Mouse (Mus musculus) 3T3-L1 (cell line): Measurements from ENCODE around the gene Dmrtc1c1.
"Not testable (repeated sequence)": the region's sequence is repeated elsewhere in the genome, so short reads cannot be mapped to it uniquely, and the experiment has no call there.

ENCODE experiments used
- DNase-seq: peaks from one replicate; pipeline ENCODE4 v3.0.0-alpha.2; 2015; ENCODE audit warnings: low read depth, low spot score

The Dmrtc1c1 gene

DNA sequence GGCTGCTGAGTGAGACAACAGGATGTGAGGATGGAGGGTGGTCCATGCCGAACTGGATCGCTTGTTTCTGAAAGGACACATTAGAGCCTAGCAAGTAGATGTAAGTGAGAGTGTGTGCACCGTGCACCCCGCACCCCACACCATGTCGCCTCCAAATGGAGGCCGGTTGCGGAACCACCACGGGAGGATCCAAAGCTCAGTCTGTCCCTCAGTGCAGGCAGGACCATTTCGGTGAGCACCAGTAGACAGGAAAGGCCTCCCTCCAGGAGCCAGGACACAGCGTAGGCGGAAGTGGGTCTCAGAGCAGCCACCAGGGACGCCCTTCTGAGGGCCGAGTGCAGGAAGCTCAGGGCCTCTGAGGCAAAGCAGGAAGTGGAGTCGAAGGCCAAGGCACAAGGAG, at the start of gene Dmrtc1c1:
Gene Dmrtc1c1, plus strand, starts transcription at position 301 of the 400 bp plus-strand sequence.
- not testable (repeated sequence) for DNase-seq

DNA sequence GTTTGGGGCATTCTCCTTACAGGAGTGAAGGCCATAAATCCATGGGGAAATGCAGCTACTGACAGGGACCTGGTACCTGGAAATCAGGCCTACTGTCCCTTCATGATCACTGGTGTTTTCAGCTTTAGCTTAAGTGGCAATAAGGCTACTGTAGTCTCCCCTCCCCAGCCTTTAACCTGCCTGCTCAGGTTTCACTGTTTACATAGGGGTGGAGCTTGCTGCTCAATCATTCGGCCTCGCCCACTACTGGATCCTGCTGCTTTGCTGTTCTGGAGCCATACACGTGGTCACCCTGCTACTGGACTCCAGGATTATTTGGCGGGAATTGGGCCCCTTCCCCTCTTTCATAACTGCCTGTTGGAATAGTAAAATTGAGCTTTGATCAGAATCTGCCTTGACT, 36.9 kb upstream of the Dmrtc1c1 start:
- no peak for DNase-seq

DNA sequence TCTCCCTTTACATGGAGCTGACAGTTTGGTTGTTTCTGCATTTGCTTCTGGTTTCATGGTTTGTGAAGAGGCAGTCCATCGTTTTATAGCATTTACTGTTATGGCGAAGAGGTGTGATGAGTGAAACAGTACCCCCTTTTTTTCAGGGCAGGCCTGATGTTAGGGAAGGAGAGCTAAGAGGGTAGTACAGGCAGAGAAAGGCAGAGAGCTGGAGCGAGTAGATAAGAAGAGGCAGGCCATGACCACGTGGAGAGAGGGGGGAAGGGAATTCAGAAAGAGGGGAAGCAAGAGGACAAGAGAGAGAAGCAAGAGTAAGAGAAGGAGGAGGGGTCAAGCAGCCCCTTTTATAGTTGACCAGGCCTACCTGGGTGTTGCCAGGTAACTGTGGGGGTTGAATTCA, 9.5 kb downstream of the Dmrtc1c1 start:
- DNase-seq: no peak

DNA sequence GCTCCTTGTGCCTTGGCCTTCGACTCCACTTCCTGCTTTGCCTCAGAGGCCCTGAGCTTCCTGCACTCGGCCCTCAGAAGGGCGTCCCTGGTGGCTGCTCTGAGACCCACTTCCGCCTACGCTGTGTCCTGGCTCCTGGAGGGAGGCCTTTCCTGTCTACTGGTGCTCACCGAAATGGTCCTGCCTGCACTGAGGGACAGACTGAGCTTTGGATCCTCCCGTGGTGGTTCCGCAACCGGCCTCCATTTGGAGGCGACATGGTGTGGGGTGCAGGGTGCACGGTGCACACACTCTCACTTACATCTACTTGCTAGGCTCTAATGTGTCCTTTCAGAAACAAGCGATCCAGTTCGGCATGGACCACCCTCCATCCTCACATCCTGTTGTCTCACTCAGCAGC, 51.8 kb downstream of the Dmrtc1c1 start, which contains the start of gene Dmrtc1c2:
Gene Dmrtc1c2, minus strand, starts transcription at position 101 of the 400 bp plus-strand sequence.
- DNase-seq: not testable (repeated sequence)
